Mouse (Mus musculus) erythroblast, embryonic 14.5 days (primary cell): ENCODE data around the gene Sult6b2.

Source experiments
- GATA1 ChIP-seq: IDR thresholded peaks from 2 replicates; pipeline ENCODE4 v1.6.1; 2012; ENCODE audit warnings: low read length, inconsistent platforms, mixed read lengths
- TAL1 ChIP-seq: IDR thresholded peaks from 3 replicates; pipeline ENCODE4 v1.6.1; 2012; ENCODE audit warnings: low read length, inconsistent platforms, mixed read lengths

GRCm38 (mm10) chr6:142743193-142743592, 61.1 kb downstream of the Sult6b2 start:
- TF ChIP-seq GATA1 (no peak), TAL1 (no peak)
